Comparison of ENCODE assay signal across 8 mouse cellular contexts in genomic region chr8:86746511-86746910, GRCm38 (mm10). TPM values are rescaled to one million over a fixed set of nuclear protein-coding genes. Genes with fewer than 3 reads are reported as not detected.
DNase-seq lines count a peak whose midpoint lies in the region; ATAC-seq and TF ChIP-seq lines count a peak whose summit lies in the region.

No protein-coding gene starts in this region.

- peak overlapping the region; percentile 75 for H3K4me2 ChIP-seq in embryonic facial prominence, embryonic 14.5 days (ENCODE audit: low read depth, low read length)
- H3K4me2 ChIP-seq in hindbrain, postnatal 0 days (ENCODE audit: low read depth, low read length), result peak overlapping the region; percentile 80
- H3K4me2 ChIP-seq in liver, embryonic 15.5 days, result peak overlapping the region; percentile 97

- H3K4me3 ChIP-seq in ES-Bruce4 (ENCODE audit: low read depth, low read length), result peak overlapping the region; percentile 88
- H3K4me3 ChIP-seq in embryonic facial prominence, embryonic 14.5 days (ENCODE audit: low read depth, low read length), result peak overlapping the region; percentile 93
- H3K4me3 ChIP-seq in hindbrain, postnatal 0 days (ENCODE audit: low read length), result peak overlapping the region; percentile 93
- H3K4me3 ChIP-seq in liver, embryonic 15.5 days (replicated peaks), result peak overlapping the region; percentile 96

- peak overlapping the region; percentile 99 for H3K9ac ChIP-seq in ES-Bruce4 (ENCODE audit: low read depth, poor library complexity, severe bottlenecking)
- H3K9ac ChIP-seq in embryonic facial prominence, embryonic 14.5 days (ENCODE audit: low read depth, low read length), result peak overlapping the region; percentile 99
- peak overlapping the region; percentile 99 for H3K9ac ChIP-seq in hindbrain, postnatal 0 days (replicated peaks; ENCODE audit: low read length)
- peak overlapping the region; percentile 98 for H3K9ac ChIP-seq in liver, embryonic 15.5 days

- H3K27ac ChIP-seq in ES-Bruce4 (ENCODE audit: insufficient read depth, low read length), result no peak overlapping the region
- H3K27ac ChIP-seq in embryonic facial prominence, embryonic 14.5 days (replicated peaks; ENCODE audit: low read depth, low read length), result peak overlapping the region; percentile 97; the same call in 1 of the 2 replicates
- peak overlapping the region; percentile 97 for H3K27ac ChIP-seq in hindbrain, postnatal 0 days
- H3K27ac ChIP-seq in liver, embryonic 15.5 days (replicated peaks), result peak overlapping the region; percentile 95

- no peaks in the 10 kb centered on the region for H3K4me1 ChIP-seq in ES-Bruce4 (ENCODE audit: control insufficient read depth, insufficient read depth, low read length)
- H3K4me1 ChIP-seq in embryonic facial prominence, embryonic 14.5 days (ENCODE audit: control insufficient read depth, insufficient read depth, low read length), result peaks cover 17% of the 10 kb centered on the region
- 0 out of 2 replicates have a peak, but pooled peaks cover 12% of the 10 kb centered on the region for H3K4me1 ChIP-seq in hindbrain, postnatal 0 days (ENCODE audit: insufficient read depth, low read length)
- H3K4me1 ChIP-seq in liver, embryonic 15.5 days (replicated peaks), result peaks cover 40% of the 10 kb centered on the region

- TF ChIP-seq EP300 in ES-Bruce4 (IDR thresholded peaks at IDR 0.05; ENCODE audit: insufficient read depth, low read depth, low read length), result no peak

- TF ChIP-seq CTCF in ES-Bruce4 (IDR thresholded peaks at IDR 0.05; ENCODE audit: low read depth, low read length), result no peak
- no peak for TF ChIP-seq CTCF in hindbrain, postnatal 0 days (IDR thresholded peaks at IDR 0.05; ENCODE audit: low read depth)

- H3K9me3 ChIP-seq in ES-Bruce4 (replicated peaks; ENCODE audit: control insufficient read depth, insufficient read depth, low read length, poor library complexity, severe bottlenecking), result no peaks in the 10 kb centered on the region
- H3K9me3 ChIP-seq in embryonic facial prominence, embryonic 14.5 days (ENCODE audit: control insufficient read depth, low read length), result no peaks in the 10 kb centered on the region
- H3K9me3 ChIP-seq in hindbrain, postnatal 0 days (ENCODE audit: low read length), result no peaks in the 10 kb centered on the region
- no peaks in the 10 kb centered on the region for H3K9me3 ChIP-seq in liver, embryonic 15.5 days (replicated peaks)

- peak; percentile 18 for DNase-seq in gastrocnemius, postnatal 14 days
- no peak for DNase-seq in gastrocnemius, postnatal 36 days
- DNase-seq in embryonic facial prominence, embryonic 14.5 days (ENCODE audit: low spot score), result no peak
- no peak for DNase-seq in hindbrain, postnatal 0 days (ENCODE audit: low spot score)
- peak; percentile 19 for DNase-seq in splenic B cell, adult 2 months (ENCODE audit: low read depth, low spot score)
- no peak for DNase-seq in right cerebral cortex, adult 2 months (ENCODE audit: low spot score in 2 of 2)

- WGBS in embryonic facial prominence, embryonic 14.5 days, result 1% methylated on average over 11 of the region's 11 CpGs
- WGBS in hindbrain, postnatal 0 days, result 2% methylated on average over 11 of the region's 11 CpGs
- 3% methylated on average over 11 of the region's 11 CpGs for WGBS in liver, embryonic 15.5 days (ENCODE audit: insufficient replicate concordance)

- no peaks in the 10 kb centered on the region for H3K36me3 ChIP-seq in ES-Bruce4 (ENCODE audit: control insufficient read depth, insufficient read depth, low read length, poor library complexity, severe bottlenecking)
- no peaks in the 10 kb centered on the region for H3K36me3 ChIP-seq in embryonic facial prominence, embryonic 14.5 days (ENCODE audit: control insufficient read depth, insufficient read depth, low read length)
- no peaks in the 10 kb centered on the region for H3K36me3 ChIP-seq in hindbrain, postnatal 0 days (ENCODE audit: insufficient read depth, low read length)
- no peaks in the 10 kb centered on the region for H3K36me3 ChIP-seq in liver, embryonic 15.5 days (replicated peaks)
- no peaks in the 10 kb centered on the region for H3K36me3 ChIP-seq in splenic B cell, adult 2 months (ENCODE audit: control insufficient read depth, insufficient read depth, low read length, poor library complexity, severe bottlenecking)

- intact Hi-C loops in gastrocnemius, postnatal 14 days (cut with DNase I; ENCODE audit: low total_unique reads), result no loop called here
- intact Hi-C loops in gastrocnemius, postnatal 36 days (cut with DNase I), result no loop called here

- no peak for ATAC-seq in embryonic facial prominence, embryonic 14.5 days (ENCODE audit: low read depth)
- 0 out of 2 replicates have a peak, but pooled peaks have one; percentile 11 for ATAC-seq in hindbrain, postnatal 0 days
- no peak for ATAC-seq in liver, embryonic 15.5 days (ENCODE audit: insufficient read depth)

- no peak for TF ChIP-seq POLR2A in ES-Bruce4 (IDR thresholded peaks at IDR 0.05; ENCODE audit: insufficient read depth, low read length)

- no peaks in the 10 kb centered on the region for H3K27me3 ChIP-seq in ES-Bruce4 (ENCODE audit: control insufficient read depth, insufficient read depth, low read length, poor library complexity, severe bottlenecking)
- H3K27me3 ChIP-seq in embryonic facial prominence, embryonic 14.5 days (replicated peaks; ENCODE audit: control insufficient read depth, insufficient read depth, low read length), result no peaks in the 10 kb centered on the region
- H3K27me3 ChIP-seq in hindbrain, postnatal 0 days (ENCODE audit: insufficient read depth, low read length), result no peaks in the 10 kb centered on the region
- H3K27me3 ChIP-seq in liver, embryonic 15.5 days, result peaks cover 23% of the 10 kb centered on the region
- H3K27me3 ChIP-seq in splenic B cell, adult 2 months (ENCODE audit: control insufficient read depth, insufficient read depth, low read length, poor library complexity, severe bottlenecking), result no peaks in the 10 kb centered on the region

RNA-seq across cellular contexts. Expression of gene Siah1a, which starts 0.8 kb away (rescaled TPM):
- total RNA-seq in gastrocnemius, postnatal 14 days (2021), result 10 to 100 TPM; 10.5 to 12.6 TPM
- 10 to 100 TPM in 1 of 2 experiments, 1 to 10 TPM in 1; 9.6 to 10.8 TPM for total RNA-seq in gastrocnemius, postnatal 36 days (2021)
- polyA plus RNA-seq in ES-Bruce4 (2011; ENCODE audit: insufficient read depth, insufficient read length, low read depth, missing spikeins), result 19.1 and 20.9 TPM in 2 replicates
- polyA plus RNA-seq in embryonic facial prominence, embryonic 14.5 days (2014; fragmentation: Nextera tagmentation; extraction: Ambion mirVana), result 42.7 and 46.3 TPM in 2 replicates
- 69.7 and 70.9 TPM in 2 replicates for total RNA-seq in hindbrain, postnatal 0 days (2014; rRNA removed)
- polyA plus RNA-seq in hindbrain, postnatal 0 days (2015; fragmentation: Nextera tagmentation; extraction: Ambion mirVana), result 64.0 and 66.1 TPM in 2 replicates
- polyA plus RNA-seq in liver, embryonic 15.5 days (2015; fragmentation: Nextera tagmentation; extraction: Ambion mirVana), result 14.2 and 15.4 TPM in 2 replicates

RNA-seq across cellular contexts. Expression of gene Gm10638, which starts 1.0 kb away (rescaled TPM):
- total RNA-seq in gastrocnemius, postnatal 14 days (2021), result 1 to 10 TPM; 3.3 to 6.4 TPM
- 1 to 10 TPM; 3.9 to 7.0 TPM for total RNA-seq in gastrocnemius, postnatal 36 days (2021)
- not detected in 2 replicates for polyA plus RNA-seq in ES-Bruce4 (2011; ENCODE audit: insufficient read depth, insufficient read length, low read depth, missing spikeins)
- 4.1 and 5.2 TPM in 2 replicates for polyA plus RNA-seq in embryonic facial prominence, embryonic 14.5 days (2014; fragmentation: Nextera tagmentation; extraction: Ambion mirVana)
- not detected in 2 replicates for total RNA-seq in hindbrain, postnatal 0 days (2014; rRNA removed)
- 6.7 TPM in 2 replicates for polyA plus RNA-seq in hindbrain, postnatal 0 days (2015; fragmentation: Nextera tagmentation; extraction: Ambion mirVana)
- 0.91 and 1.3 TPM in 2 replicates for polyA plus RNA-seq in liver, embryonic 15.5 days (2015; fragmentation: Nextera tagmentation; extraction: Ambion mirVana)

Comparison
In these comparisons a context has a peak if more than half of its experiments do, and no peak if none do; other contexts are left out.
1. DNase-seq: peak in gastrocnemius, postnatal 14 days (single experiment) and splenic B cell, adult 2 months (single experiment); none in gastrocnemius, postnatal 36 days (0 of 2), embryonic facial prominence, embryonic 14.5 days (single experiment), hindbrain, postnatal 0 days (single experiment) and right cerebral cortex, adult 2 months (0 of 2).
2. Peak in every context shown above with its lines, with median percentiles within 50 percentile points of each other: H3K4me3 ChIP-seq, H3K9ac ChIP-seq and H3K4me2 ChIP-seq.